Mouse (Mus musculus) olfactory bulb, adult 2 months (tissue): Measurements from ENCODE around the gene Farsb.

Experiments
- CTCF ChIP-seq: fragments of 200-500 bp; IDR thresholded peaks from 2 replicates; pipeline ENCODE4 v1.5.1; 2012; ENCODE audit warnings: low read depth, mild to moderate bottlenecking, low read length, moderate library complexity; ENCODE audit not compliant: insufficient read depth
- POLR2A ChIP-seq: fragments of 200-500 bp; IDR thresholded peaks from 2 replicates; pipeline ENCODE4 v1.6.1; 2012; ENCODE audit warnings: mild to moderate bottlenecking, low read depth, low read length, moderate library complexity; ENCODE audit not compliant: insufficient read depth

GRCm38 (mm10) chr1:78534428-78535150 lies 45.9 kb upstream of the Farsb start:
- TF ChIP-seq POLR2A: no peak
- TF ChIP-seq CTCF: no peak
